In the genomic region with DNA sequence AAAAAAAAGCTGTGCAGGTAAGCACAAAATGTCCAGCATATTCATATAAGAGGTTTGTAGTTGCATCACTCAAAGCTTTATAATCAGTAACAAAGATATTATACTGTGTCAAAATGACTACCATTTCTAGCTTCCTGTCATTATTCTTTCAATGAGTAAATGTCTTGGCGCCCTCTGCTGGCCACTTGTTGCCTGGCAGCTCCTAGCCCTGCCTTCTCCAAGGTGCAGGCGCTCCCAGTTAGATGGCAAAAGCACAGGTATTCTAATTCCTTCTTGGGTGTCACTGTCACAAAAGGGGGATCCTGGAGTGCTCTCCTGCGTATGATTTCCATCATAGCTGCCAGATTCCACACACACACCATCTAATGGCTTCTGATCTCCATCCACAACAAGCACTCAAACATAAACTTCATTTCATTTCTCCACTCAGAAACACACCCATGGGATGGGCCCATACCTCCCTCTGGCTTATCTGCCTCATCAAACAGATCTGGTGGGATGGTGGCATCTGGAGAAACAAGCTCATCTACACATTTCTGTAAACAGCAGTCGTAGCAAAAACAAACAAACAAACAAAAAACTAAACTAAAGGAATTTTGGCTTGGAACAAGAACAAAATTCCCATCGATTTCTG, we compare ENCODE assay signal across 8 mouse cellular contexts. TPM values are rescaled to one million over a fixed set of nuclear protein-coding genes. Genes with fewer than 3 reads are reported as not detected.
A peak's percentile ranks its signal among the peaks of the same experiment; 100 is the strongest.
DNase-seq lines count a peak whose midpoint lies in the region; ATAC-seq lines count a peak whose summit lies in the region.

No protein-coding gene starts in this region.

- ATAC-seq in common myeloid progenitor, adult 5-6 weeks (replicated peaks; ENCODE audit: low read depth, poor library complexity, severe bottlenecking), result peak; percentile 95
- no peak for ATAC-seq in liver, embryonic 13.5 days (ENCODE audit: low read depth)
- ATAC-seq in neutrophil, adult 5-6 weeks (ENCODE audit: extremely low read depth, insufficient number of reproducible peaks, low FRiP score, poor library complexity, severe bottlenecking), result peak; percentile 75; the same call in 1 of the 2 replicates

- H3K27ac ChIP-seq in liver, embryonic 13.5 days, result no peak overlapping the region

- H3K36me3 ChIP-seq in liver, embryonic 13.5 days, result peaks cover 14% of the 10 kb centered on the region

- H3K4me2 ChIP-seq in liver, embryonic 13.5 days, result no peak overlapping the region

- H3K4me1 ChIP-seq in liver, embryonic 13.5 days (replicated peaks), result no peaks in the 10 kb centered on the region

- H3K9me3 ChIP-seq in liver, embryonic 13.5 days (replicated peaks), result no peaks in the 10 kb centered on the region

- intact Hi-C loops in gastrocnemius, postnatal 14 days (cut with DNase I; ENCODE audit: low total_unique reads), result no loop called here

- H3K9ac ChIP-seq in liver, embryonic 13.5 days, result no peak overlapping the region

- WGBS in liver, embryonic 13.5 days (ENCODE audit: insufficient replicate concordance), result 40% methylated on average over 5 of the region's 5 CpGs

- H3K4me3 ChIP-seq in liver, embryonic 13.5 days (replicated peaks), result no peak overlapping the region

- H3K27me3 ChIP-seq in liver, embryonic 13.5 days, result no peaks in the 10 kb centered on the region

- peak; percentile 84 for DNase-seq in B cell, adult 2 months
- peak; percentile 73 for DNase-seq in adipocyte (ENCODE audit: low spot score)
- peak; percentile 63 for DNase-seq in gastrocnemius, postnatal 14 days
- DNase-seq in kidney, postnatal 14 days, result peak; percentile 73
- peak; percentile 38 for DNase-seq in liver, embryonic 13.5 days
- peak; percentile 44 to 45 for DNase-seq in thymus, adult 18-20 months

RNA-seq across cellular contexts. Expression of gene Paip1, which starts 49.9 kb away (rescaled TPM):
- 80.4 and 83.4 TPM in 2 replicates for total RNA-seq in common myeloid progenitor, adult 5-6 weeks (2017)
- total RNA-seq in gastrocnemius, postnatal 14 days (2021), result 10 to 100 TPM; 62.6 to 63.6 TPM
- 25.5 and 29.8 TPM in 2 replicates for polyA plus RNA-seq in liver, embryonic 13.5 days (2015; fragmentation: Nextera tagmentation; extraction: Ambion mirVana)
- 69.8 and 72.9 TPM in 2 replicates for total RNA-seq in neutrophil, adult 5-6 weeks (2017)
